Mouse (Mus musculus) liver, postnatal 0 days (tissue): ENCODE data around the gene Prr15. TPM values are rescaled to one million over a fixed set of nuclear protein-coding genes. Genes with fewer than 3 reads are reported as not detected.

Experiments used
- ATAC-seq: fragments of 200-750 bp; cut with Nextera tagmentation; 2 replicates; pipeline ENCODE4 v1.8.0; 2017; ENCODE audit warnings: mild to moderate bottlenecking, moderate library complexity
- DNase-seq: peaks from one replicate; pipeline ENCODE4 v3.0.0-alpha.2; 2016
- H3K27ac ChIP-seq: fragments of 300-500 bp; sonication (generic); 2 replicates; pipeline ENCODE4 v1.5.1; 2014; ENCODE audit warnings: antibody characterized with exemption, moderate library complexity, mild to moderate bottlenecking, low read depth
- H3K27me3 ChIP-seq: fragments of 300-500 bp; sonication (generic); 2 replicates; pipeline ENCODE4 v1.6.1; 2014; ENCODE audit warnings: low read length, control low read depth, mixed read lengths; ENCODE audit not compliant: insufficient read depth
- H3K36me3 ChIP-seq: fragments of 300-500 bp; sonication (generic); replicated peaks from 2 replicates; pipeline ENCODE4 v1.6.1; 2014; ENCODE audit warnings: mild to moderate bottlenecking, control low read depth, low read length, moderate library complexity, mixed read lengths; ENCODE audit not compliant: insufficient read depth
- H3K4me1 ChIP-seq: fragments of 300-500 bp; sonication (generic); 2 replicates; pipeline ENCODE4 v1.6.1; 2014; ENCODE audit warnings: antibody characterized with exemption, mild to moderate bottlenecking, control low read depth; ENCODE audit not compliant: insufficient read depth
- H3K4me2 ChIP-seq: fragments of 300-500 bp; sonication (generic); 2 replicates; pipeline ENCODE4 v1.6.1; 2014; ENCODE audit warnings: low read depth, mild to moderate bottlenecking, low read length, moderate library complexity, mixed read lengths
- H3K4me3 ChIP-seq: fragments of 300-500 bp; sonication (generic); 2 replicates; pipeline ENCODE4 v1.5.1; 2014; ENCODE audit warnings: low read depth, low read length
- H3K9ac ChIP-seq: fragments of 300-500 bp; sonication (generic); replicated peaks from 2 replicates; pipeline ENCODE4 v1.6.1; 2014; ENCODE audit warnings: mild to moderate bottlenecking, moderate library complexity
- H3K9me3 ChIP-seq: fragments of 300-500 bp; sonication (generic); 2 replicates; pipeline ENCODE4 v1.6.1; 2016; ENCODE audit warnings: mild to moderate bottlenecking, control low read depth, low read length, mixed read lengths
- CTCF ChIP-seq: sonication (generic); IDR thresholded peaks from 2 replicates; pipeline ENCODE4 v1.5.1; 2016; ENCODE audit warnings: antibody characterized with exemption, low read depth
- EP300 ChIP-seq: IDR thresholded peaks from 2 replicates; pipeline ENCODE4 v1.6.1; 2016; ENCODE audit warnings: antibody characterized with exemption, low read depth, mild to moderate bottlenecking
- WGBS: fragments of 180-500 bp; shearing (Covaris S2); extraction: QIAGEN DNeasy Blood & Tissue Kit; methylation state at CpG from one replicate; pipeline ENCODE4 v1.1.7; 2014; ENCODE audit not compliant: insufficient replicate concordance; 5-methylcytosine and 5-hydroxymethylcytosine counted together
- polyA plus RNA-seq: library from polyadenylated mRNA; unstranded; fragments of >200 nt; fragmentation: Nextera tagmentation; extraction: Ambion mirVana; gene quantifications from 2 replicates; pipeline ENCODE4 v1.2.1, GENCODE M21; 2015

Prr15 gene
- polyA plus RNA-seq, 1 experiment from 2014 or later = 0.81 TPM

DNA sequence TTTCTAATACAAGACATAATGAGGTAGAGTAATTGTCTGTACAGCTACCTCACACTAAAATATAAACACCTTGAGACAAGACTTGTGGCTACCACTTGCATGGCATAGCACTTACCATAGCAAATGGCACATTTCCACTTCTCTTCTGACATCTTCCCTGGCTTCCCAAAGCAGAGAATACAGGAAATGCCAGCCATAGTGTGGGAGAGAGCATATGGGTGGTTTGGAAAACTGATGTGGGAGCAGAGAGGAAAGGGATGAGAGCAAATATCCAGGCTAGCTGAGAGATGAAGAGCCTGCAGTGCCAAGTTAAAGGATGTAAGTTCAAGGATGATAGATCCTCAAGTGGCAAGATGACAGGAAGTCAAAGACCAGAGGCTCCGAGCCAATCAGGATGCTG, 19.9 kb upstream of the Prr15 start:
- H3K27ac ChIP-seq = no peak overlapping the region
- 76% methylated on average over 1 of the region's 1 CpGs for WGBS
- no peak overlapping the region for H3K4me2 ChIP-seq
- DNase-seq = no peak
- no peak for ATAC-seq
- H3K4me3 ChIP-seq = no peak overlapping the region
- no peaks in the 10 kb centered on the region for H3K36me3 ChIP-seq
- H3K27me3 ChIP-seq = no peaks in the 10 kb centered on the region
- no peaks in the 10 kb centered on the region for H3K4me1 ChIP-seq
- no peak overlapping the region for H3K9ac ChIP-seq
- no peaks in the 10 kb centered on the region for H3K9me3 ChIP-seq
- TF ChIP-seq EP300 = no peak
- no peak for TF ChIP-seq CTCF

DNA sequence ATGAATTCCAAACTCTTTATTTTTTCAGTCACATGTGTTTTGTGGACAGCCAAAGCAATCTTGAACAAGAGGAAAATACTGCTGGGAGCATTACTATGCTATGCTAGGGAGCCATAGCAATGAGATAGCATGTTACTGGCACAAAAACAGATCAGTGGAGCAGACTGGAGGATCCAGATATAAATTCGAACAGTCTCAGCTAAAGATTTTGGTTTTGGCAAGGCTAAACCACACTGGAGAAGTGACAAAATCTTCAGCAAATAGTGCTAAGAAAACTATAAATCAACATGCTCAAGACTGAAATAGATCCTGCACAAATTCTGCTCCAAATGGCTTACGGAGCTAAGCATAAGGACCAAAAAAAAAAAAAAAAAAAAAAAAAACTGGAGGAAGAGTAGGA, 12.6 kb upstream of the Prr15 start:
- WGBS = 70% methylated on average over 2 of the region's 2 CpGs
- Histone ChIP-seq H3K9me3 (no peaks in the 10 kb centered on the region), H3K4me1 (no peaks in the 10 kb centered on the region), H3K4me3 (no peak overlapping the region), H3K27me3 (no peaks in the 10 kb centered on the region), H3K36me3 (no peaks in the 10 kb centered on the region), H3K4me2 (no peak overlapping the region), H3K9ac (no peak overlapping the region), H3K27ac (no peak overlapping the region)
- no peak for TF ChIP-seq CTCF
- TF ChIP-seq EP300 = no peak
- no peak for ATAC-seq
- DNase-seq = no peak

DNA sequence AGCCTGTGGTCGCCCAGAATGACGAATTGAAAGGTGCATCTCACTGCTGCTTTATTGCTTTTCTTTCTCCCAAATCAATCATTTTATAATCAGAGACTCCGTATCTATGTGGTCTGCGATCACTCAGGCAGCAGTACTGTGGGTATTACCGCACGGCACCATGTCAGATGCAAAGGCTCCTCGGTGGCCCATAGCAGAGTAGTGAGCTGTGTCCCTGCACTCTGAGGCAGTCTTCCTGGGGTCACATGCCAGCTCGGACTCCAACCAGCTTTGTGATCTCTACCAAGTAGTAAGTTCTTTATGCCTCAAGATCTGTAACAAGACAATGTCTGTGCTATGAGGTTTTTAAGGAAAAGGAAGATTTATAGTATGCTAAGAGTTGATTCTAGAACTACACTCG, 7.0 kb upstream of the Prr15 start:
- Histone ChIP-seq H3K27ac (no peak overlapping the region), H3K4me3 (no peak overlapping the region), H3K9ac (no peak overlapping the region), H3K4me2 (no peak overlapping the region), H3K9me3 (no peaks in the 10 kb centered on the region), H3K4me1 (no peaks in the 10 kb centered on the region), H3K36me3 (no peaks in the 10 kb centered on the region), H3K27me3 (no peaks in the 10 kb centered on the region)
- TF ChIP-seq CTCF = no peak
- no peak for TF ChIP-seq EP300
- ATAC-seq = no peak
- WGBS = 80% methylated on average over 9 of the region's 9 CpGs
- DNase-seq = no peak

DNA sequence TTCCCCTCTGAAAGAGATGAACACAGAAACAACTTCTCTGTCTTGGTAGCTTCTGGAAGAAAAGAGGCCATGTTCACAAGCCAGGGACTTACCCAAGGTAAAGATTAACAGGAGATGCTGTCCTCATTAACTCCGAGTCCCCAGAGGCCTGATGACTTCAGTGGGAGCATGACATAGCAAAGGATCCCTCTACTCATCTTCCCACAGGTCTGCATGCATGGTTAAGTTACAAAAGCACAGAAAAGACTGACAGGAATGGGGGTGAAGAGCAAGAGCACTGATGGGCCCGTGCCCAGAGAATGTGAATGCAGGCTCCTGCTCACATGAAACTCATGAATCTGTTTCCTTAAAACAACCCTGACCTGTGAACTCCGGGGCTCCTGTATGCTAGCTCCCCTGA, 6.4 kb upstream of the Prr15 start:
- no peak for ATAC-seq
- Histone ChIP-seq H3K36me3 (no peaks in the 10 kb centered on the region), H3K9ac (no peak overlapping the region), H3K4me3 (no peak overlapping the region), H3K4me2 (no peak overlapping the region), H3K27ac (no peak overlapping the region), H3K9me3 (no peaks in the 10 kb centered on the region), H3K27me3 (no peaks in the 10 kb centered on the region), H3K4me1 (no peaks in the 10 kb centered on the region)
- 62% methylated on average over 3 of the region's 3 CpGs for WGBS
- TF ChIP-seq EP300 (no peak), CTCF (no peak)
- no peak for DNase-seq

DNA sequence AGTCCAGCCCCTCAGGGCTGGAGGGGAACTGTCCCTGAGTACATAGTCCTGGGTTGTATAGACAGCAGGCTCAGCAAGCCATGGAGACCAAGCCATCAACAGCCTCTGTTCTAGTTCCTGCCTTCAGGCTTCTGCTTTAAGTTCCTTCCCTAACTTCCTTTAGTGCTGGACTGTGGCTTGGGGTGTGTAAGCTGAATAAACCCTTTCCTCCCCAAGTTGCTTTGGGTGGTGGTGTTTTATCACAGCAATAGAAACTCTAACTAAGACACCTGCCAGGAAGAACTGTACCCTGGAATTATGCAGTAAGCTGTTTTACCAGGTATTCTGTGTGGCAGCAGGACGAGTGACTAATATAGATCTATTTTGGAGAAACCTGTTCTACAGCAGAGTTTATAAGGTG, 5.4 kb upstream of the Prr15 start:
- TF ChIP-seq CTCF (no peak), EP300 (no peak)
- Histone ChIP-seq H3K9ac (no peak overlapping the region), H3K4me3 (no peak overlapping the region), H3K36me3 (no peaks in the 10 kb centered on the region), H3K27ac (no peak overlapping the region), H3K4me2 (no peak overlapping the region), H3K27me3 (no peaks in the 10 kb centered on the region), H3K4me1 (no peaks in the 10 kb centered on the region), H3K9me3 (no peaks in the 10 kb centered on the region)
- WGBS = 68% methylated on average over 1 of the region's 1 CpGs
- no peak for DNase-seq
- ATAC-seq = no peak

DNA sequence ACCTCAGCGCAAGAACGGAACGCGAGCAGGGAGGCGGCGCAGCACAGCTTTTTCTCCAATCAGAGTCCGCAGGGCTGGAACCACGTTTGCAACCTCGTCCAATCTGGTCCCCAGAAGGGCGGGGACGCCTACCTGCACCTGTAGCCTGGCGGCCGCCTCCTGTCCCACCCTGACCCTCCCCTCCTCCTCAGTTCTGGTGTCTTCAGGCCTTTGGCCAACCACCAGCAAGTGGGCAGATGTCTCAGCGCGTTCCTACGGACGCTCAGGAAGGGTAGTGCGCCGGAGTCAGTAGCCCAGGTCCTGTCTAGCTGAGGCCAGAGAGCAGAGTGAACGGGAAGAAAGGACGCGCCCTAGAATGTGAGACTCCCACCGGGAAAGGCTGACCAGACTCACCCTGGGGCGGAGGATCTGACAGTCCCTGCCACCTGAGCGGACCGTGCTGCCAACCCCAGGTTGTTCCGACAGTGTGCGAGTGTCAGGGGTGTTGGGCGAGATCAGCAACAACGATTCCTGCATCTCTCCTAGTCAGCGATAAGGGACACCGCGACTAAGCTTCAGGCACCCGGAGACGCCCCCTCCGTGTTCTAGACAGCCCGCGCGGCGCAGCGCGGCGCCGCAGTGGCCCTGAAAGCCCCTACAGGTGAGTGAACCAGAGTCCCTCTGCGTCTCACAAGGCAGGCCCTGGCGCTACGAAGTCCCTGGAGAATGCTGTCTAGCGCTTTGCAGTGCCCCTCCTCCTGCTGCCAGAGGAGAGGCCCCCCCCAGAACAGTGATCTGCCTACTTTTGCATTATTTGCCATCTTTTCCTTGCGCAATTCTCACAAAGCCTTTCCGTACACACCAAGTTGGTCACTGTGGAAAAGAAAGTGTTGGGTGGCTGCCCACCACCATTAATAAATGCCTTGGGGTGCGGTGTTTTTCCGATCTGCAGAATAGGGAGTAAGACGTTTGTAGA, 1.3 kb downstream of the Prr15 start:
- DNase-seq = peak; percentile 60
- ATAC-seq = peak; percentile 84
- Histone ChIP-seq H3K9me3 (no peaks in the 10 kb centered on the region), H3K4me3 (peak overlapping the region; percentile 54), H3K27ac (no peak overlapping the region), H3K36me3 (no peaks in the 10 kb centered on the region), H3K4me2 (peak overlapping the region; percentile 91), H3K4me1 (peaks cover 14% of the 10 kb centered on the region), H3K27me3 (0 out of 2 replicates have a peak, but pooled peaks cover 4% of the 10 kb centered on the region), H3K9ac (peak overlapping the region; percentile 8)
- no peak for TF ChIP-seq EP300
- no peak for TF ChIP-seq CTCF
- WGBS = 2% methylated on average over 53 of the region's 53 CpGs
